Mouse (Mus musculus): ENCODE results near the gene Ccl11. TPM values are rescaled to one million over a fixed set of nuclear protein-coding genes. Genes with fewer than 3 reads are reported as not detected.

Ccl11 gene
- polyA plus RNA-seq, 1 experiment from 2014 or later: 87.0 TPM

DNA sequence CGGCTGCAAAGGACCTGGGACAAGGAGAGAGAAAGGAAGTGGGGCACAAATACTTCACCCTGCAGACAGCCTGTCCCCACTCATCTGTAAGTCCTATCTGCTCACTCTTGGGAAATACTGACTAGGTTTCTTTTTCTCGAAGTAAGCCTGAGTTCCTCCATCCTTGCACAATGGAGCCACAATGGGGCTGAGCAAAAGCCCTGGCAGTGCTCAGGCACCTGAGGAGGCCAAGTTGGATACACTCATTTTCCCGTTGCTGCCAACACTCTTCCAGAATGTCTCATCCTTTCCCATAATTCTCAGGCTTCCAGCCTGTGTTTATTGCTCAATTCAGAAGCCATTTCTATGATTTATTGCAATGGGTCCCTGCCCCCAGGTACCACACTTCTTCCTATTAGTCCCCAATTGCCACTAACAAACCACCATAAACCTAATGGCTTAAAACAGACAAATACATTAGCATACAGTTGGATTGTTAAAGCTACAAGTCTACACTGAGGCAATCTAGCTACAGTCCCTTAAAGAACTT is 18.4 kb upstream of the Ccl11 start:
- Histone ChIP-seq H3K9me3 (replicated peaks; ENCODE audit: control insufficient read depth, low read length) (no peaks in the 10 kb centered on the region), H3K9ac (ENCODE audit: low read length) (no peak overlapping the region), H3K36me3 (ENCODE audit: control insufficient read depth, insufficient read depth, low read length) (no peaks in the 10 kb centered on the region), H3K4me1 (ENCODE audit: control insufficient read depth, insufficient read depth, low read length) (0 out of 2 replicates have a peak, but pooled peaks cover 11% of the 10 kb centered on the region), H3K27me3 (ENCODE audit: control insufficient read depth, insufficient read depth, low read length) (no peaks in the 10 kb centered on the region), H3K4me2 (ENCODE audit: low read depth, low read length) (no peak overlapping the region), H3K27ac (ENCODE audit: low read length) (no peak overlapping the region), H3K4me3 (replicated peaks; ENCODE audit: low read length) (no peak overlapping the region)
- no peak for ATAC-seq (ENCODE audit: insufficient read depth, low FRiP score)
- WGBS: 62% methylated on average over 3 of the region's 3 CpGs

- no peaks in the 10 kb centered on the region for H3K9me3 ChIP-seq (replicated peaks; ENCODE audit: control insufficient read depth, low read length)
- WGBS: 79% methylated on average over 4 of the region's 4 CpGs
- no peaks in the 10 kb centered on the region for H3K4me1 ChIP-seq (ENCODE audit: control insufficient read depth, insufficient read depth, low read length)
- no peak overlapping the region for H3K4me3 ChIP-seq (replicated peaks; ENCODE audit: low read length)
- H3K36me3 ChIP-seq (ENCODE audit: control insufficient read depth, insufficient read depth, low read length): no peaks in the 10 kb centered on the region
- H3K4me2 ChIP-seq (ENCODE audit: low read depth, low read length): no peak overlapping the region
- no peak overlapping the region for H3K27ac ChIP-seq (ENCODE audit: low read length)
- no peak for ATAC-seq (ENCODE audit: insufficient read depth, low FRiP score)
- H3K27me3 ChIP-seq (ENCODE audit: control insufficient read depth, insufficient read depth, low read length): no peaks in the 10 kb centered on the region
- no peak overlapping the region for H3K9ac ChIP-seq (ENCODE audit: low read length)
These were observed 15.9 kb upstream of the Ccl11 start for GRCm38 (mm10) chr11:82041671-82042080.

DNA sequence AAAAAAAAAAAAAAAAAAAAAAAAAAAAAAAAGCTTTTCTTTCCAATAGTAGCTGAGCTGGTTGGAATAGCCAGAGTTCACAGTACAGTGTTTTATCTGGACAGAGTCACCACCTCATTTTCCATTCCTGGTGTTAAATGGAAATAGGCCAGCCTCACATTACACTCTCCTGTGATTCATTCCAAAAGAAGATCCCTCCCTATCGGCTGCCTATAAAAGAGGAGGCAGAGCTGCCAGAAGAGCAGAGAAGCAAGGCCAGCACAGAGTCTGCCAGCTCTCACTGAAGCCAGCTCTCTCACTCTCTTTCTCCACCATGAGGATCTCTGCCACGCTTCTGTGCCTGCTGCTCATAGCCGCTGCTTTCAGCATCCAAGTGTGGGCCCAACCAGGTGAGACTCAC is 12.2 kb upstream of the Ccl11 start, which contains the start of gene Ccl7:
Gene Ccl7, plus strand, starts transcription at position 242 of the 400 bp plus-strand sequence.
- no peak for ATAC-seq (ENCODE audit: insufficient read depth, low FRiP score)

GRCm38 (mm10) chr11:82047746-82048415 is 9.7 kb upstream of the Ccl11 start:
- Histone ChIP-seq H3K4me3 (replicated peaks; ENCODE audit: low read length) (no peak overlapping the region), H3K36me3 (ENCODE audit: control insufficient read depth, insufficient read depth, low read length) (no peaks in the 10 kb centered on the region), H3K9ac (ENCODE audit: low read length) (no peak overlapping the region), H3K4me1 (ENCODE audit: control insufficient read depth, insufficient read depth, low read length) (no peaks in the 10 kb centered on the region), H3K27me3 (ENCODE audit: control insufficient read depth, insufficient read depth, low read length) (no peaks in the 10 kb centered on the region), H3K27ac (ENCODE audit: low read length) (no peak overlapping the region), H3K4me2 (ENCODE audit: low read depth, low read length) (no peak overlapping the region), H3K9me3 (replicated peaks; ENCODE audit: control insufficient read depth, low read length) (no peaks in the 10 kb centered on the region)
- ATAC-seq (ENCODE audit: insufficient read depth, low FRiP score): no peak
- 38% methylated on average over 6 of the region's 6 CpGs for WGBS

More for the DNA sequence above, 12.2 kb upstream of the Ccl11 start, which contains the start of gene Ccl7:
- Histone ChIP-seq H3K27me3 (ENCODE audit: control insufficient read depth, insufficient read depth, low read length) (no peaks in the 10 kb centered on the region), H3K4me1 (ENCODE audit: control insufficient read depth, insufficient read depth, low read length) (no peaks in the 10 kb centered on the region), H3K4me3 (replicated peaks; ENCODE audit: low read length) (no peak within 1 kb of the TSS), H3K27ac (ENCODE audit: low read length) (no peak within 1 kb of the TSS), H3K9me3 (replicated peaks; ENCODE audit: control insufficient read depth, low read length) (no peaks in the 10 kb centered on the region), H3K9ac (ENCODE audit: low read length) (no peak within 1 kb of the TSS), H3K36me3 (ENCODE audit: control insufficient read depth, insufficient read depth, low read length) (no peaks in the 10 kb centered on the region), H3K4me2 (ENCODE audit: low read depth, low read length) (no peak within 1 kb of the TSS)
- WGBS: 71% methylated on average over 3 of the region's 3 CpGs

- no peaks in the 10 kb centered on the region for H3K4me1 ChIP-seq (ENCODE audit: control insufficient read depth, insufficient read depth, low read length)
- H3K4me2 ChIP-seq (ENCODE audit: low read depth, low read length): no peak overlapping the region
- no peak overlapping the region for H3K9ac ChIP-seq (ENCODE audit: low read length)
- no peaks in the 10 kb centered on the region for H3K36me3 ChIP-seq (ENCODE audit: control insufficient read depth, insufficient read depth, low read length)
- 74% methylated on average over 7 of the region's 7 CpGs for WGBS
- H3K4me3 ChIP-seq (replicated peaks; ENCODE audit: low read length): no peak overlapping the region
- no peaks in the 10 kb centered on the region for H3K27me3 ChIP-seq (ENCODE audit: control insufficient read depth, insufficient read depth, low read length)
- no peak overlapping the region for H3K27ac ChIP-seq (ENCODE audit: low read length)
- no peak for ATAC-seq (ENCODE audit: insufficient read depth, low FRiP score)
- no peaks in the 10 kb centered on the region for H3K9me3 ChIP-seq (replicated peaks; ENCODE audit: control insufficient read depth, low read length)
These were observed 3.8 kb upstream of the Ccl11 start for GRCm38 (mm10) chr11:82053849-82054248.

GRCm38 (mm10) chr11:82062226-82062625 is 4.6 kb downstream of the Ccl11 start:
- Histone ChIP-seq H3K9ac (ENCODE audit: low read length) (no peak overlapping the region), H3K4me3 (replicated peaks; ENCODE audit: low read length) (no peak overlapping the region), H3K9me3 (replicated peaks; ENCODE audit: control insufficient read depth, low read length) (no peaks in the 10 kb centered on the region), H3K4me2 (ENCODE audit: low read depth, low read length) (no peak overlapping the region), H3K27ac (ENCODE audit: low read length) (no peak overlapping the region), H3K27me3 (ENCODE audit: control insufficient read depth, insufficient read depth, low read length) (no peaks in the 10 kb centered on the region), H3K4me1 (ENCODE audit: control insufficient read depth, insufficient read depth, low read length) (no peaks in the 10 kb centered on the region), H3K36me3 (ENCODE audit: control insufficient read depth, insufficient read depth, low read length) (no peaks in the 10 kb centered on the region)
- no peak for ATAC-seq (ENCODE audit: insufficient read depth, low FRiP score)
- 71% methylated on average over 3 of the region's 3 CpGs for WGBS

DNA sequence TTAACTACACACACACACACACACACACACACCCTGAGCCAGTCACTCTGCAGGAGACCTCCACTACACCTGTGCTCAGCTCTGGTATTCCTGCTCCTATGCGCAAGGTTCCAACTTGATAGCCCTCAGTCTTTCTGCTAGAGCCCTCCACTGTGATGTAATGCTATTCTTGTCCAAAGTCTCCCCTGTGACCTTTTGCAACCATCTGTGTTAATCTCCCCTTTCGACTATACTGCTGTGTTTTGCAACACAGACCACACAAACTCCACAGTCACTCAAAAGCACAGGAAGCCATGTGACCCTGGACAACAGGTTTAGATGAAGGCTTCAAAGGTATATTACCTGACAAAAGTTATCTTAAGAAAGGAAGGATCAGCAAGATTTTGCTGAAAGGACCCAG is 5.8 kb downstream of the Ccl11 start:
- Histone ChIP-seq H3K27ac (ENCODE audit: low read length) (no peak overlapping the region), H3K9ac (ENCODE audit: low read length) (no peak overlapping the region), H3K27me3 (ENCODE audit: control insufficient read depth, insufficient read depth, low read length) (no peaks in the 10 kb centered on the region), H3K9me3 (replicated peaks; ENCODE audit: control insufficient read depth, low read length) (no peaks in the 10 kb centered on the region), H3K4me2 (ENCODE audit: low read depth, low read length) (no peak overlapping the region), H3K4me3 (replicated peaks; ENCODE audit: low read length) (no peak overlapping the region), H3K4me1 (ENCODE audit: control insufficient read depth, insufficient read depth, low read length) (no peaks in the 10 kb centered on the region), H3K36me3 (ENCODE audit: control insufficient read depth, insufficient read depth, low read length) (no peaks in the 10 kb centered on the region)
- no peak for ATAC-seq (ENCODE audit: insufficient read depth, low FRiP score)
- 65% methylated on average over 2 of the region's 2 CpGs for WGBS

- no peaks in the 10 kb centered on the region for H3K9me3 ChIP-seq (replicated peaks; ENCODE audit: control insufficient read depth, low read length)
- no peak overlapping the region for H3K27ac ChIP-seq (ENCODE audit: low read length)
- H3K4me2 ChIP-seq (ENCODE audit: low read depth, low read length): no peak overlapping the region
- 0 out of 2 replicates have a peak, but pooled peaks cover 5% of the 10 kb centered on the region for H3K4me1 ChIP-seq (ENCODE audit: control insufficient read depth, insufficient read depth, low read length)
- H3K9ac ChIP-seq (ENCODE audit: low read length): no peak overlapping the region
- H3K4me3 ChIP-seq (replicated peaks; ENCODE audit: low read length): no peak overlapping the region
- no peak for ATAC-seq (ENCODE audit: insufficient read depth, low FRiP score)
- 76% methylated on average over 7 of the region's 7 CpGs for WGBS
- no peaks in the 10 kb centered on the region for H3K36me3 ChIP-seq (ENCODE audit: control insufficient read depth, insufficient read depth, low read length)
- no peaks in the 10 kb centered on the region for H3K27me3 ChIP-seq (ENCODE audit: control insufficient read depth, insufficient read depth, low read length)
These were observed 9.4 kb downstream of the Ccl11 start for GRCm38 (mm10) chr11:82066953-82067571.

DNA sequence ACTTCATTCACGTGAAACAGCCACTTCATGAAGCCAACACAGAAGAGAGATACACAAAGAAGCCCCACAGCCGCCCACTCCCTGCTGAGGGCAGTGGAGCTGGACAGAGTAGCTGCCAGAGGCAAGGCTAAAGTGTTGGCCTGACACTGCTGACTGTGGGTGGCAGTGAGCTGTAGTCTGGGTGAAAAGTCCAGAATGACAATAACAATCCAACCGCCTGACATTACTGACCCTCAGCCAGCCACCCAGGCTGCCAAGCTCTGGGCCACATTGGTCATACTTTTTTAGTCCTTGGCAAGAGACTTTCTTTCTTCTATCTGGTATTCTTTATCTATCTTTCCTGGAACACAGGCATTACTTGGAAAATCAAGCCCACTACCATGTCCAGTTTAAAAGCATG is 13.5 kb downstream of the Ccl11 start:
- Histone ChIP-seq H3K4me2 (ENCODE audit: low read depth, low read length) (no peak overlapping the region), H3K4me1 (ENCODE audit: control insufficient read depth, insufficient read depth, low read length) (0 out of 2 replicates have a peak, but pooled peaks cover 5% of the 10 kb centered on the region), H3K27ac (ENCODE audit: low read length) (peak overlapping the region; percentile 29; the same call in 1 of the 2 replicates), H3K36me3 (ENCODE audit: control insufficient read depth, insufficient read depth, low read length) (no peaks in the 10 kb centered on the region), H3K27me3 (ENCODE audit: control insufficient read depth, insufficient read depth, low read length) (no peaks in the 10 kb centered on the region), H3K9ac (ENCODE audit: low read length) (no peak overlapping the region), H3K9me3 (replicated peaks; ENCODE audit: control insufficient read depth, low read length) (no peaks in the 10 kb centered on the region), H3K4me3 (replicated peaks; ENCODE audit: low read length) (no peak overlapping the region)
- WGBS: 77% methylated on average over 3 of the region's 3 CpGs
- ATAC-seq (ENCODE audit: insufficient read depth, low FRiP score): no peak

Measured in stomach, embryonic 16.5 days (tissue).